Mouse (Mus musculus) G1E (cell line): ENCODE measurements around the gene Ldlrad3.

ENCODE experiments used
- CTCF ChIP-seq: IDR thresholded peaks from 2 replicates; pipeline ENCODE4 v1.5.1; 2012; ENCODE audit warnings: low read depth, low read length, inconsistent platforms, mixed read lengths
- GATA1 ChIP-seq: IDR thresholded peaks from 2 replicates; pipeline ENCODE4 v1.6.1; 2012; ENCODE audit warnings: borderline replicate concordance, low read length, inconsistent platforms, mixed read lengths

- TF ChIP-seq CTCF = no peak
- no peak for TF ChIP-seq GATA1
These were observed 147.8 kb downstream of the Ldlrad3 start for GRCm38 (mm10) chr2:102038229-102038894.
